Mouse (Mus musculus): ENCODE measurements around the gene Mphosph9.

GRCm38 (mm10) chr5:124352141-124352920, 24.6 kb upstream of the Mphosph9 start:
- peak; percentile 48 for TF ChIP-seq CTCF (IDR thresholded peaks at IDR 0.05; ENCODE audit: low read depth)
- TF ChIP-seq EP300 (optimal IDR thresholded peaks at IDR 0.05), result no peak
